Mouse (Mus musculus): ENCODE results near the gene Zfr2.

Gene Zfr2

DNA sequence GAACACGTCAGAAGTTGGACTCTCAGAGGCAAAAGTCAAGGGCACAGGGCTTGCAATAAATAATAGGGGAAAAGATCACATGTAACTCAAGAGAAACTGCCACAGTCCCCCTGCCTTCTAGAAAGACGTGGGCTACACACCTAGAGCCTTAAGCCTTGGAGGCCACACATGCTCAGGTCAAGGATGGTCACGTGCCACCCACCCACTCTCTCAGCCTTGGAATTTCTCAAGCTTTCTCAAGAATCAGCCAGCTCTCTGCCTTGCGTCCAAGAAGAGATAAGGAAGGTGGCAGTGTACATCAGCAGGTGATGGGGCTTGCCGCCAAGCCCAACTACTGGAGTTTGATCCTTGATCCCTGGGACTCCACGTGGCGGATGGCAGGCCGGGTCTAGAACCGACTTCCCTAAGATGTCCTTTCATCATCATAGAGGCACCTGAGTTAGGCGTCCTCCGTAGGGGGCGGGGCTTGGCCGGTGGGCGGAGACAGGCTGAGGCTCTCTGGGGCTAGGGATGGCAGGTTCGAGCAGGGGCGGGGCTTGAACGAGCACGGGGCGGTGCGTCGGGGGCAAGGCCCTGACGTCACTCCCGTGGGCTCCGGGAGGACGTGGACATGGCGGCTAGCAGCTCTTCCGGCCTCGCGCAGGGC is at the start of gene Zfr2:
Zfr2 (plus strand) TSS at position 576 of the 646 bp plus-strand sequence.
- peak; percentile 98 for DNase-seq (ENCODE audit: low read depth)

DNA sequence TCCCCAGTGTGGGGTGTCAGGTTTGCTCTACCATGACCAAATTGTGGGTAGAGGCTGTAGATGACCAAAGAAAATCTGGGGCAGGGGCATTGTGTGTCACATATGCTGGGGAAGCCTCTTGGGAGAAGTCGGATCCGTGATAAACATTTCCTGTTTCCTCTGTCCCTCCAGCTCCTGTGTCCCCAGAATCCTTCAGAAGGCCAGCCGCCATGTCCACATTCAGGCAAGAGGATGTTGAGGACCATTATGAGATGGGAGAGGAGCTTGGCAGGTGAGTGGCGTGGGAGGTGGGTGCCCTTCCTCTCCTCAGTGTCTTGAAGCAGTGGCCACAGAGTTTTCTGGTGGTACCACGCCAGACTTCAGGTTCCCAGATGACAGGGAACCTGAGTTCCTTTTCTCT is 49.1 kb upstream of the Zfr2 start, which contains the start of gene 4930442H23Rik:
4930442H23Rik (minus strand) TSS at position 45 of the 400 bp plus-strand sequence.
- DNase-seq (ENCODE audit: low read depth) = no peak

DNA sequence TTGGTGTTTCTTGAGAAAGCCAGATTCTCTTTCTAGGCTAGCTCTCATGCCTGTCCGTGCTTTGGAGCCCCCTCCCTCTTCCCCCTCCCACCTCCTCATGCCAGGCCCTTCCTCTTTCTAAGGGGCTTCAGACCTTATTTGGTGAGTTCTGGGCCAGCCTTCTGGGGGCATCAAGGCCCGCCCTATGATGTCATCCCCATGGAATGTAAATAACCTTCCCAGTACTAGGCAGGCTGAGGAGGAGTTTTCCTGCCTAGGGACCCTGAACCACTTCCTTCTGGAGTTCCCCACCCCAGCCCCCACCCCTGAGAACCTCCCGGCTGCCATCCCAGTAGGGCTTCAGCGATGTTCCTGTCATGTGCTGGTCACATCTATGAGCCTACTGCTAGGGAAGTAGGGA is 48.2 kb upstream of the Zfr2 start:
- DNase-seq (ENCODE audit: low read depth) = no peak

DNA sequence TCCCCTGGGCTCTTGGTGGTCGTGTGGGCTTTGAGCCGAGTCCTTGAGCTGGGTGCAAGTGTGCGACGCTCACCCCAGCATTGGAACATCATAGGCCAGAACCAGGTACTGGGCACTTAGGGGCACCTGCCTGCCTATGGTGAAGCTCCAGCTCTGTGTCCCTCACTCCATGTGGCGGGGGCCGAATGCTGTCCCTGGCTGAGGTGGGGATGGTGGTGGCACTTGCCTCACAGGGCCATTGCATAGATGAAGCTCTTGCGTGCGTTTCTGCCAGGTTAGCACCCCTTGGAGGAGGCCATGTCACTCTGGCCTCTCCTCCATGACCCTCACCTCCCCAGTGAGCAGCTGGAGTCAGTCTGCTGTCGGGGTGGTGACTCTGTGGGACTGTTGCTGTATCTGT is 45.8 kb upstream of the Zfr2 start:
- no peak for DNase-seq (ENCODE audit: low read depth)

DNA sequence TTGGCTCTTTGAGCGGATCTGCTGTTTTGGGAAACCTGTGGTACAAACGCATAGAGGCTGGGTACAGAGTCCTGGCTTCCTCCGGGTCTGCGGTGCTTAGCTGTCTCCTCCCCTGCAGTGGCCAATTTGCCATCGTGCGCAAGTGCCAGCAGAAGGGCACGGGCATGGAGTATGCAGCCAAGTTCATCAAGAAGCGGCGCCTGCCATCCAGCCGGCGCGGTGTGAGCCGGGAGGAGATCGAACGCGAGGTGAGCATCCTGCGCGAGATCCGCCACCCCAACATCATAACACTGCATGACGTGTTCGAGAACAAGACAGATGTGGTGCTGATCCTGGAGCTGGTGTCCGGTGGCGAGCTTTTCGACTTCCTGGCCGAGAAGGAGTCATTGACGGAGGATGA is 43.1 kb upstream of the Zfr2 start:
- no peak for DNase-seq (ENCODE audit: low read depth)

DNA sequence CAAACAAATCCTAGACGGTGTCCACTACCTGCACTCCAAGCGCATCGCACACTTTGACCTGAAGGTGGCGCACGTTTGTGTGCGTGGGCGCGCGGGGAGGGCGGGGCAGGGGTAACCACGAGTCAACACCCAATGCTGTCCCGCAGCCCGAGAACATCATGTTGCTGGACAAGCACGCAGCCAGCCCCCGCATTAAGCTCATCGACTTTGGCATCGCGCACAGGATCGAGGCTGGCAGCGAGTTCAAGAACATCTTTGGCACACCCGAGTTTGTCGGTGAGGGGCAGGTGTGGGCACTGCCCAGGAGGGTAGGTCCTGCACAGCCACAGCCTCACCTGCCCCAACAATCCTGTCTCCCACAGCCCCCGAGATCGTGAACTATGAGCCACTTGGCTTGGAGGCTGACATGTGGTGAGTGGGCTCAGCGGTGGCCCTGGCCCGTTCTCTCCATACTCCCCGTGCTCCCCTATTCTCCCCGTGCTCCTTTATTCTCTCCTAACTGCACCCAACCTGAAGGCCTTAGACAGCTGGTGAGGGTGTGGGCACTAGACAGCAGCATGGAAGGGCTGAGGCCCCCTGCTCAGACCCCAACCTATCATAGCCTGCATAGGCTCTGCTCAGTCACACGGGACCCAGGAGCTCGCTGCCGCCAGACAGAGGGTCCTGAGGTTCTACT is 42.6 kb upstream of the Zfr2 start:
- DNase-seq (ENCODE audit: low read depth) = peak; percentile 66

DNA sequence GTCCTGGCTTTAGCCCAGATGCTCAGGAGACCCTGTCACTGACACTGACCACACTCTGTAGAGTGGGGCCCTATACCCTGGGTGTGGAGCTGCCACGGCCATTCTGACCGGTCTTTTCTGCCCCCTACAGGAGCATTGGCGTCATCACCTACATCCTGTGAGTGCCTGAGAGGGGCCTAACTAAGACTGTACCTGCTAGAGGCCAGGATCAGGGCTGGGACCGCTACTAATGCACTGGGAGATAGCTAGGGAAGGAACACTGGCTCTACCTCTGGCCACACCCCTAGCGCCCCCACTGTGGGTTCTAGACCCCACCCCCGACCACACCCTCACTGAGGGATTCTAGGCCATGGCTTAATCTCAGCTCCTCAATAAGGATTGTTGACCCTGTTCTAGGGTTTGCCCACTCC is 42.0 kb upstream of the Zfr2 start:
- DNase-seq (ENCODE audit: low read depth) = peak; percentile 54

DNA sequence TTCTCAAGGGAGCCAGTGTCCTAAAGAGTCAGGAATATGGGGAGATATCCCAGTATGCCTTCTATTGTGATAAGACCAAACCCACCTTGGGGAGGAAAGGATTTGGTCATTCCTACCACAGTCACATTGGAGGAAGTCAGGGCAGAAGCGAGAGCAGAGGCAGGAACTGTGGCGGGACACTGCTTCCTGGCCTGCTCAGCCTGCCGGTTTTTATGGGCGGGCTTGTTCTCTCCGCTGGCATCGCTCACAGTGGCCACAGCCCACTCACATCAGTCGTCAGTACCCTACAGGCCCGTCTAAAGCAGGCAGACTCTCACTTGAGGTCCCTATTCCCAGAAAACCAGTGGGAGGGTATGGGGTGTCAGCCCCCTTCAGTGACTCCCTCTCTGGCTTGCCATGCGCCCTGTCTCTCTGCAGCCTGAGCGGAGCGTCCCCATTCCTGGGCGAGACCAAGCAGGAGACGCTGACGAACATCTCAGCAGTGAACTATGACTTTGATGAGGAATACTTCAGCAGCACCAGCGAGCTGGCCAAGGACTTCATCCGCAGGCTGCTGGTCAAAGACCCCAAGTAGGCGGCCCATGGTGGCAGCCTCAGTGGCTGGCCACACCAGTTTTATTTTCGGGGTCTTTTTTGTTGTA is 41.5 kb upstream of the Zfr2 start:
- DNase-seq (ENCODE audit: low read depth) = no peak

DNA sequence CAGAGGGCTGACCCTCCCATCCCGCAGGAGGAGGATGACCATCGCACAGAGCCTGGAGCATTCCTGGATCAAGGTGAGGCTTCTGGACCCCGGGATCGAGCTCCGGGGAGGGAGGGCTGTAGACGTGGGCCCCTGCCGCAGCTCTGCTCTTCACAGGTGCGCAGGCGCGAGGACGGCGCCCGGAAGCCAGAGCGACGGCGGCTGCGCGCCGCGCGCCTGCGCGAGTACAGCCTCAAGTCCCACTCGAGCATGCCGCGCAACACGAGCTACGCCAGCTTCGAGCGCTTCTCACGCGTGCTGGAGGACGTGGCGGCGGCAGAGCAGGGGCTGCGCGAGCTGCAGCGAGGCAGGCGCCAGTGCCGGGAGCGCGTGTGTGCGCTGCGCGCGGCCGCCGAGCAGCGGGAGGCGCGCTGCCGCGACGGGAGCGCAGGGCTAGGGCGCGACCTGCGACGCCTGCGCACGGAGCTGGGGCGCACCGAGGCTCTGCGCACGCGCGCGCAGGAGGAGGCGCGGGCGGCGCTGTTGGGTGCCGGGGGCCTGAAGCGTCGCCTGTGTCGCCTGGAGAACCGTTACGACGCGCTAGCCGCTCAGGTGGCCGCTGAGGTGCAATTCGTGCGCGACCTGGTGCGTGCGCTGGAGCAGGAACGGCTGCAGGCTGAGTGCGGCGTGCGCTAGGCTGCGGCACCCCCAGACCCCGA is 40.5 kb upstream of the Zfr2 start:
- peak; percentile 93 for DNase-seq (ENCODE audit: low read depth)

DNA sequence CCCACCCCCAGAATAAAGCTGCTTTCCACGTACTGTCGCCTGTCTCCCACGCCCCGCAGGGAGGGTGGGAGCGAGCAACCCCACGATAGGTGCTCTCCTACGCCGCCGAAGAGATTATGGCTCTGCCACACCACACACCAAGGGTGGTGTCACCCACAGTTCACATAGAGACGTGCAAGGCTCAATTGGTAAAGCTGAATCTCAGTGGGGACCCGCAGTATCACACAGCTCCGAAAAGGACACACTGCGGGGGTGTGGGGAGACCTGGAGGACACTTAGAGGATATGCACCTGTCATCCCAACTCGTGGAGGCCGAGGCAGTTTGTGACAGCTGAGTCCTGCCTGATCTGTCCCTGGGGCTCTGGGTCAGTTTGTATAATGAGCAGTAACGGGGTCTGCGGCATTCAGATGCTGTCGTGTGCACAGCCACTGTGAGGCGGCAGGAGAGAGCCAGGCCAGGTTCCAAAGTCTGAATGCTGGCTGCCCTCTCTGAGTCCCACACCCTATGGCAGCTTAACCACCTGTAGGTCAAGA is 39.9 kb upstream of the Zfr2 start:
- no peak for DNase-seq (ENCODE audit: low read depth)

DNA sequence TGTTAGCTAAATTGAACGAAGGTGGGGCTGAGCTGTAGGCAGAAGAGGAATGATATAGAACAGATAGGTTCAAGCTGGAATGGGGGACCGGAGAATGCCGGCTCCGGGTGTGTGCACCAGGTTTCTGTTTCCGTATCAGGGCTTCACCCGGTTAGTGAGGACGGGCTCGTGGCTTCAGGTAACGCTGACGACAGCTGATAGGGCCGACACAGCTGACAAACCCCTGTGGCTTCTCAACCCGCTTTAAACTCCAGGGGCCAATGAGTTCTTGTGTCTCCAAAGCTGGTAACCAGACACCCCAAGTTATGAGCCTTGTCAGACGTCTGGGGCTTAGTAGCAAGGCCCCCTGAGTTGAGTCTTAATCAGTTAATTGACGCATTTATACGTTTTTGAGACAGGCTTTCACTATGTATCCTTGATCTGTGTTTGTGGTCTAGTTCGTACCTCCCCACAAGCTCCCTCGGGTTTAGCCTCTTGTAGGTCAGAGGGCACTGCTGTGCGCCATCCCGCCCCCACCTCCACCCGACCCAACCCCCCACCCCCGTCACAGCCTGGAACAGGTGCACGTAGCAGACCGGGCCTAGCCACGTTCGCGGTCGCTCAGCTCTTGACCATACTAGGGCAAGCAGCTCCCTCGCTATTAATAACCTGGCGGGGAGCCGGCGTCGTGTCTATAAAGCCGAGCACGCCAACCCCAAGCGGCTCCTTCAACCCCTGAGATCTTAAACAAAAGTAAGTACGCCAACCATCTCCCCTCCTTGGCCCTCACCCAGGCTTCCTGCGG is 38.8 kb upstream of the Zfr2 start:
- DNase-seq (ENCODE audit: low read depth) = peak; percentile 85

DNA sequence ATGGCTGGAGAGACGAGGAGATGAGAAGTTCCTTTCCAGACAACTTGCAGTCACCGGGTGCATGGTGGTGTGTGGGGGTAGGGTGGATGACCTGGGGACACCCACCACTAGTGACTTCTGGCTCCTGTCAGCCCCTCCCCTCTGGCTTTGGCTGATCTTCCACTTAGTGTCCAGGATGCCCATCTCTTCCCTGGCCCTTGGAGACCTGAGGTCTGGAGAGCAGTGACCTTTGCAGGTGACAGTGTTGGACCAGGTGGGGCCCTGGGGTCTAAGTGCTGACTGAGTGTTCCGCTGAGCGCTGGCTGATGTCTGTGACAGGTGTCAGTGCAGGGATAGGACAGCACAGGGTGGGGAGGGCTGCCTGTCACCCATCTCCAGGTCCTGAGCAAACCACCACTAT is 37.7 kb upstream of the Zfr2 start:
- peak; percentile 44 for DNase-seq (ENCODE audit: low read depth)

DNA sequence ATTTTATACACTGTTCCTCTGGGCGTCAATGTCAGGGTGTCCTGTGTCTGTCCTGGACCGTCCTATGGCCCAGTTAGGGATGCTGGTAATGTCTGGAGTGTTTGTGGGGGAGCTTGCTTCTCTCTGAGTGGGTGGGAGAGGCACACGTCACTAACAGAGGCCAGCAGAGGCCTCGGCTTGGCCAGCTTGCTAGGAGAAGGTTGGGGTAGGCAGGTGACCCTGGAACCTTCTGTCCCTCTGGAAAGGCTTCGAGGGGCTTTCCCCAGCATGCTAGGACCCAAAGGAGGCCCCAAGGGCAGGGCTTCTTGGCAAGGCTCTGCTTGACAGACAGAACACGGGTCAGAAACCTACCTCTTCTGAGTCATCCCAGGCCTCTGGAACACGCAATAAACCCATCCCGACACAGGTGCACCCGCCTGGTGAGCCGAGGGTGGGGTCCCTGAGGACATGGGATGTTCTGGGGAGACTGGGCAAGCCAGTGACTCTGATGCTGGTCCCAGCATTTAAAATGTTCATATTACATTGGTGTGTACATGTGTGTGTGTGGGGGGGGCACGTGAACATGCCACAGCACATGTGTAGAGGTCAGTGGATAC is 36.4 kb upstream of the Zfr2 start:
- no peak for DNase-seq (ENCODE audit: low read depth)

DNA sequence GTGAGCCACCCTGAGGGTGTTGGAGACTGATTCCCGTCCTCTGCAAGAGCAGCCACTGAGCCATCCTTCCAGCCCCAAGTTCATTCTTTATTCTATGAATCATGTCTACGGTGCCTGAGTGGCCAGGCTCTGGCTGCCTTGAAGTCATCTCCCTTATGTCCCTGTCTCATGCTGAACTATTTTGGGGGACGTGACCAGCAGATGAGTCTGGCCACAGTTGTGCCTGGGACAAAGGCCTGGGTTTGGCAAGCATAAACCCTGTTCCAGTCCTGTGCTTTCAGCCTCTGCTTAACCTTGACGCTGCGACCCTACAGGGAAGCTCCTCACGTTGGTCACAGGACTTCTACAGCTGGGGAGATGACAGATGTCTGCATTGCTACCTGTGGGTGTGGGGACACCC is 35.6 kb upstream of the Zfr2 start:
- DNase-seq (ENCODE audit: low read depth) = no peak

DNA sequence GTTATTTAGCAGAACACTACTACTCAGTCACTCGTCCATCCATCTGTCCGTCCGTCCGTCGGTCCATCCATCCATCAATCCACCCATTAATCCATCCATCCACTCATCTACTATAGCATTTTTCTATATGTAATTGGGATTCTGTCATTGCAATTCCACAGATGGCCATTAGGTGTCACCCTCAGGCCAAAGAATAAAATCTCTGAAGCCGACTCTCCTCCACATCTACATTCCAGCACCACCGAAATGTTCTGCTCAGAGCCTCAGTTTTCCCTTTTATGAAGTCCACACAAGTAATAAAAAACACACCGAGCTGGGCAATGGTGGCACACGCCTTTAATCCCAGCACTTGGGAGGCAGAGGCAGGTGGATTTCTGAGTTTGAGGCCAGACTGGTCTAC is 34.7 kb upstream of the Zfr2 start:
- peak; percentile 92 for DNase-seq (ENCODE audit: low read depth)

DNA sequence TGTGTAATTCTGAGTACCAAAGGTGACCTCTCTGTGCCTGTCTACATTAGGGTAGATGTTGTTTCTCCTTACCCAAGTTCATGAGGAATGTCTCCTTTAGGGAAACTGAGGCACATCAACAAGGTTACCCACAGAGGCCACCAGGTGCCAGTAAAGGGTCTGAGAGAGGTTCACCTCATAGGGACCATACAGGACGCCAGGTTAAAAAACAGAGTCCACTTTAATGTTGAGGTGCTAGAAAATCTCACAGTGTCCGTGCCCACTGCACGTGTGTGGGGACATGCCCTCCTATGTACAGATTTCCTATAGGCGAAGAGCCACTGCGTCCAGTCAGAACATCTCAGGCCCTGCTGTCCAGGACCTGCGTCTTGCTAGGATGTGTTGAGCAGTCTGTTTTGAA is 34.0 kb upstream of the Zfr2 start:
- DNase-seq (ENCODE audit: low read depth) = no peak

DNA sequence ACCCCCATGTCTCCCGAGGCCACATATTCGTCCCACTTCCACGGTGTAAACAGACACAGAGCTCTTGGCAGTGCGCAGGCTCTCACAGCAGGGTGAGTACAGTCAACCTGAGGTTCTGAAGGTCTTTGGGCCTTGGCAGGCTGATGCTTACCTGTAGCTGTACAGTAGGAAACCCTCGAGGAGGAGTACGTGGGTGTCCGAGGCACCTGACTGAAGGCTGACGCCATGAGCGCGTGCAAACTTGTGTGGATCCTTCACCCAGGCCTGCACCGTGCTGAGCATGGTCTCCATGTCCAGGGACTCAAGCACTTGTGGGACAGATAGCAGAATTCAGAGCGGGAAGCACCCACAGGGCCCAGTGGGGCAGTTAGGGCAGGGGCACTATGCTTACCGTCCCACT is 32.8 kb upstream of the Zfr2 start:
- no peak for DNase-seq (ENCODE audit: low read depth)

DNA sequence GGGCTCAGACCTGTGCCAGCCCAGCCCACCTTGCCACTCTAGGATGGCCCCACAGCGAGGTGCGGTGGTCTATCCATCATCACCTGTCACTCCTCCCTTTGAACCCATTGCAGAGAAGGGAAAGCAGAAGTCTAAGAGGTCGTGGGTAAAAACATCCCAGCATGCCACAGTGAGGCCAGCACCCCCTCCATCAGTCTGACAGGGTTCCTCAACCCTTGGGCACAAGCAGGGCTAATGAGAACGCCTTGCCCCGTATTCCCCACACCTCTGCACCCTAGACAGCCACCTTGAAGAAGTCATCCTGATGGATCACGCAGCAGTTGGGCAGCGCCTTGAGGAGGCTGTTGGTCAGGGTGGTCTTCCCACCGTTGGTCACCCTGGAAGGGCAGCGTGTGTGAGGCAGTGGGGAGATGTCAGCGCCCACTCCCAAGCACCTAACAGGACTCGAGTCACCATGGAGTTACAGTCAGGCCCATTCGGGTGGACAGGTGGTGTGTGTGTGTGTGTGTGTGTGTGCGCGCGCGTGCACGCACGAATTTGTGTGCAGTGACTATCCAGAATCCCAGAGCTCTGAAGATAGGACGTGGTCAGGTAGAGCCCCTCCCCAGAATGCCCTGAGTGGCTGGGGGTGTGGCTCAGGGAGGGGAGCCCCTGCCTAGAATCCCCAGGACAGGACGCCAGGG is 32.2 kb upstream of the Zfr2 start:
- DNase-seq (ENCODE audit: low read depth) = no peak

DNA sequence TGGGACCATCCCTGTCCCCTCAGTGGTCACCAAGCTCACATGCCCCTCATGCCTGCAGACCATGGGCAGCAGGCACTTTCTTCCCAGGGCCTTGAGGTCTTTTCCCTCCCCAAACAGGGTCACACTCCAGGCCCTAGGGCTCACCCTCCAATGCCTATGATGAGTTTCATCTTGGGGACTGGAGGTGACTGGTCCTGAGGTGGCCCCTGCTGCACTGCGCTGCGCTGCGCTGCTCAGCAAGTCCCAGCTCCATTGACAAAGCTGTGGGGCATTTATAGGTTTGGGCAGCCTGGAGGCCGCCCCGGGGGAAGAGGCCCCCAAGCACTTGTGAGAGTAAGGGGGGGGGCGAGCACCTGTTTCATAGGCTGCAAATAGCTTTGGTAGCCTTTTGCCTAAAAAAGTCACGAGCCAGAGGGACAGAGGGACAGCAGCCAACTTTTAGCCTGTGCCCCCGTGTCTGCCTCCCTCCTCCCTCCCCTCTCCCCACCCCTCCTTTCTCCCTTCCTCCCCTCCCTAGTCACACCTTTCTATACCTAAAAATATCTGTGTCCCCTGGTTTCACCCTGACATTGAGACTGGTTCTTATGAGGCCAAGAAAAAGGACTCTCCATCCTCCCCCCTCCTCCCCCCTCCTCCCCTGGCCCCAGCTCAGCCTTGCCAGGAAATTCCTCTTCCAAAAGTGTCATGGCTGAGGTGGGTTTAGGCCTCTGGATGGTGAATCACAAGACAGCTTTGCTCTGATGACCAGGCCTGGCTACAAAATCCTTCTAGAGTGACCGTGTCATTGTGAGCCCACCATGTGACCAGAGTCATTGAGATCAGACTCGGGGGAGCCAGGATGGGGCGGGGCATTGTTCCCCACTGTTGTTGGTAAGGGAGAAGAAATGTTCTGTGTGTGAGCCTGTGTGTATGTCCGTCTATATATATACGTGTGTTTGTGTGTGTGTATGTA is 30.9 kb upstream of the Zfr2 start, which contains the start of gene Nmrk2:
Nmrk2 (minus strand) TSS at position 245 of the 952 bp plus-strand sequence.
- DNase-seq (ENCODE audit: low read depth) = no peak
